Mouse (Mus musculus): ENCODE measurements at regions not wholly inside any gene's neighbourhood (a gene's known extent, or its start where the extent isn't known, plus 50 kb on each side); places are given as distances from the start of the nearest gene placed in this dataset.

- peak; percentile 15 for DNase-seq
Measured at GRCm38 (mm10) chr9:43628786-43629185, 115.0 kb upstream of the Nectin1 start.

DNA sequence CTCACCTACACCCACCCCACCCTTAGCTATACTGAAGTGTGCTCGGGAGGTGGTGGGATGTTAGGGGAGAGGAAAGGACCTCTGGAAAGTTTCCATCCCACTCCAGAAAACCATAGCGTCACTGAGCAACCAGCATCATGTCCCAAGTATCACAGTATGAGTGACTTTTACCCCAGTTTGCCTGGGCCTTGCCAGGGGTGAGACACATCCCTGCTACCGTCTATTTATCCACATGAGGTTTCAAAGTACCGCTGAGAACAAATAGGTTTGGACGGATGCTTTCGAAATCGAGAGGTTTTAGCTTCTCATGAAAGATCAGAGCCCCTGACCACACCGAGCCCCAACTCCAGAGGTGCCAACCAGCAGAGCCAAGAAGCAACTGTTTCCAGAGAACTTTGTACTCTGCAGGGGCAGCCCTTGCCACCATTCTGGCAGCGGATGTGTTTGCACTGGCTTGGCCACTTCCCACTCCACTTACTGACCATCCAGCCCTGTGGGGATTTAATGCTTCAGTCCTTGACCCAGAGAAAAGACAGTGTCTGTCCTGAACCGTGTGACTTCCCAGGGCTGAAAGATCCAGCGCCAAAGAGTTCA is 107.3 kb upstream of the Nectin1 start:
- DNase-seq = no peak

DNA sequence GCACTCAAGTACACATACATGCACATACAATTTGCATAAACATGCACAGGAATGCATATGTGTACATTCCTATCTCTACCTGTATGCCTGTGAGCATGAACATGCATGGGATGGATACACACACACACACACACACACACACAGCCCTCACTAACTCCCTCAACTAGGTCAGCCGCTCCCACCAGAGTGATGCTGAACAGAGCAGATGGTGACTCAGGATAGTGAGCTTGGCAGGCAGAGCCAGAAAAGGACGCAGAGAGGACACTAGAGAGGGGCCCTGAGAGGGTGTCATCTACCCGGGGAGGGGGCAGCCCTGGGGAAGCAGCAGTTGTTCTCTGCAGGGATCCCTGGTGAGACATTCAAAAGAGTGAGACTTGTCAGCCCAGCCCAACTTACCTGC is 85.6 kb upstream of the Nectin1 start:
- no peak for DNase-seq

- no peak for DNase-seq
Measured at GRCm38 (mm10) chr9:43659237-43659636, 84.5 kb upstream of the Nectin1 start.

DNA sequence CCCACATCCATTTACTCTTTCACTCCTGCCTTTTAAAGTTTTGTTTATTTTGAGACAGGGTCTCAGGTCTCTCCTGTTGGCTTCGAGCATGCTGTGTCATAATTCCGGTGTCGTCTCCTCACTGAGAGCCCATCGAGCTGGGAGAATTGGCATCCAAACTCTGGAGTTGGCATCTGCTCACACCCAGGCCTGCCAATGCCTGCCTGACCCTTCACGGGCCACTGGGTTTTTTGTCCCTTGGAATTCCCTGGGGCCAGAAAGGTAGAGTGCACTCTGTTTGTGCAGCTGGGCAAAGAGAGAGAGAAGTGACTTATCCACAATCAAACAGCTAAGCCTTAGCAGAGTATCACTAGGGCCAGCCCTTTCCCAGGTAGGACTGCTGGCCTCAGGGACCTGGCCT is 83.6 kb upstream of the Nectin1 start:
- no peak for DNase-seq

GRCm38 (mm10) chr9:43660896-43661563 is 82.8 kb upstream of the Nectin1 start:
- no peak for DNase-seq

DNA sequence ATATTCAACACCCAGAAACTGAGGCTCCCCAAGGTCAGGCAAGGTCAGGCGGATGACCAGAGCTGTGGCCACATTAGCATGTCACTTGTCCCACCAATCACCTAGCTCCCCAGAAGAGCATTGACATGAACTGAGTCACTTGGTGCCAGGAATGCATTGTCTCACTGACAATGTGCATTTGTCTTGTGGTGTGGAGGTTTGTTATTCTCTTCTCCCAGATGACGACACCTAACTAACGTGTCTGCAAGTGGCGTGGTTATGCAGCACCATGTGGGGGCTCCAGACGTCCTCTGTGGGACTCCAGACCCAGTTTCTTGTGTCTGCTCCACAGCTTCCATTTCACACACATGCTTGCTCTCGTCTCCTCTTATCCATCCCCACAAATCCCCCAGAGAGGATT is 82.1 kb upstream of the Nectin1 start:
- no peak for DNase-seq

- DNase-seq = no peak
Measured at GRCm38 (mm10) chr9:43667386-43667785, 76.4 kb upstream of the Nectin1 start.

- DNase-seq = no peak
Measured at GRCm38 (mm10) chr9:43667974-43668373, 75.8 kb upstream of the Nectin1 start.

DNA sequence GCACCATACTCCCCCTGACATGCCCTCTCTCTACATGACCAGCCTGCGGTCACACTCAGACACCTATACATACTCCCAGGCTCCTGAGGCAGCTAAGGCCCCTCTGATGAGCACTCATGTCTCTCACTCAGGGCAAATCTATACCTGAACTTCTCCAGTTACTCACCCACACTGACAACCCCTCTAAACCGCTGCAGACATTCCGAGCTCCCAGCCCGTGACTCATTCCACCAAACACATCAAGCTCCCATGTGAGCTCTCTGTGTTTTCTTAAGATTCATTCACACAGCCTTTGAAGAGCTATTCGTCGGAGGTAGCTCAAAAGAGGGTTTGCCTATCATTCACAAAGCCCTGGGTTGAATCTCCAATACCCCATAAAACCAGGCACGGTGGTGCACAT is 75.1 kb upstream of the Nectin1 start:
- DNase-seq = no peak

DNA sequence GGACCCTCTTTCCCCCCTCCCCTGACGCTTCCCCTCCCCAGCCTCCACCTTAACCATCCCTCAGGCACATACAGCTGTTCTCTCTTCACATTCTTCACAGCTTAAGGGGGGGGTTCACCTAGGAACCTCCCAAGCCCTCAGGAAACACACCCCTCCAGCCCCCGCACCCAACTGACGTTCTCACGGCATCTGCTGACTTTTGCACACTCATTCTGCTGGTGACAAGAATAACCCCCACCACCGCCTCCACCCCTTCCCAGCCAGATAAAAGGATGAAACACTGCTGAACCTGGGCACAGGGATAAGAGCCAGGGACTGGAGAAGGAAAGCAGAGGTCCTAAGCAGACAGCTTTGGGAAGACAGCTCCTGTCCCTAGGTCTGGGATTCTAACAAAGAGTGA is 73.2 kb upstream of the Nectin1 start:
- DNase-seq = no peak

DNA sequence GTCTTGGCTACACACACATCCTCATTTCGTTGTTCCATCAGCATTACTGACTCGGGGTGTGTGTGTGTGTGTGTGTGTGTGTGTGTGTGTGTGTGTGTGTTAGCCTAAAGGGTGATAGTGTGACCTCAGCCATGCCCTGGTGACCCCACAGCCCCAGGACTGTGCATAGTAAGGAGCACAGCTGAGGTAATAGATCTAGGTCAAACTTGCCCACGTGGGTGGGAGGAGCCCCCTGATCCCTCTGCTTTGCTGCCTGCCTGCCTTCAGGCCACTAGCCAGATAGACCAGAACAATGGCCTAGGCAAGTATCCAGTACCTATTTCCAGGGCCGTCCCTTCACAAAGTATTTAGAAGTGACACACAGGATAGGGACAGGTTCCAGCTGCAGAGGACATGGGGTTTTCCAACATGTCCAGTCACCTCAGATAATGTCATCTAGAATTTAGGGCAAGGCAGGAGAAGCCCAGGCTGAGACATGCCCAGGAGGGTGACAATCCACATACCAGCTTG is 70.6 kb upstream of the Nectin1 start:
- DNase-seq = no peak

GRCm38 (mm10) chr9:43674321-43674720 is 69.5 kb upstream of the Nectin1 start:
- DNase-seq = no peak

DNA sequence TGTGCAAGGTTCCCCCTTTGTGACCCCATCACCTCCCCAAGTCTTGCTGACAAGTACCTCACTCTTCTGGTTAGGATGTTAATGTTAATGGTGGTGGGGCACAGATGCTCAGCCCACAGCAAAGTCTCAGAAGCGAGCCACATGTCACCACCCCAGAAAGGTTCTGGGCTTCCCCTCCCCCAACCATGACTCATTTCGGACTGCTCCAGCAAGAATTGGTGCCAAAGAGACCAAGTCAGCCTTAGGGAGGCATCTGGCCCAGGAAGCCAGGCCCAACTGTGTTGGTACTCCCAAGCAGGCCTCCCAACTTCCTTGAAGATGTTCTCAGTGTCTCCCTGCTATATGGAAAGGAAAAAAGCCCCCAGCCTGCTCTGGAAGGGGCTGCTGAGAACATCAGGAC is 67.8 kb upstream of the Nectin1 start:
- DNase-seq = no peak

DNA sequence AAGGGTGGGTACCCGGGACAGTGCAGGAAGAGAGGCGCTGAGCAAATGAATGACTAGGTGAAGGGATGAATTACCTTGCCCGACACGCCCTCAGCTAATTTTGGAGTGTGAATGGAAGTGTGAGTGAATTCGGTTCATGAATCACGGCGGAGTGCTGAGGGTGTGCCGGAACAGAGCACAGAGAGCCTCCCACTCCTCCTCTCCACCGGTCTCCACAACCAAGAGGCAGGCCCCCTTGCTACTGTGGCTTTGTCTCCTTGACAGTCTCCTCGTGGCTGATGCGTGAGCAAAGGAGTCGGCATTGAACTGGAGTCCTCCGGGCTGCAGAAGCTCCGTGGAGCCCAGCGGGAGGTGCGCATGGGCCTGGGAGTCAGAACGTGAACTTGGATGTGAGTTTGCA is 64.5 kb upstream of the Nectin1 start:
- DNase-seq = no peak

GRCm38 (mm10) chr9:43681317-43681716 is 62.5 kb upstream of the Nectin1 start:
- no peak for DNase-seq

DNA sequence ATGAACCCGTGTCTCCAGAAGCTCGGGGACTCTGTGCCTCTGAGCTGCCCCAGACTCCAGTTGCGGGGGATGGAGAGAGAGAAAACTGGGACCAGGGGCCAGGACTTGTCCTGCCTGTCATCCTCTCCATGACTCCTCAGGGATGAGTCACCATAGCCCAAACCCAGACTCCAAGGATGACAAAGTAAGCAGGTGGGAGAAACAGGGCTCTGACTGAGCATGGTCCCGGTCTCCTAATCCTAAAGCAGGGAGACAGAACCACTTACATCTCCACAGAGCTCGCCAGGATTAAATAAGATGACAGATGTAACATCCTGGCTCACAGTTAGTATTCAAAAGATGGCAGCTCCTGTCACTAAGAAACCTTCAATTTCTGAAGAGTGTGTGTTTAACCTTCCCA is 61.7 kb upstream of the Nectin1 start:
- DNase-seq = no peak

DNA sequence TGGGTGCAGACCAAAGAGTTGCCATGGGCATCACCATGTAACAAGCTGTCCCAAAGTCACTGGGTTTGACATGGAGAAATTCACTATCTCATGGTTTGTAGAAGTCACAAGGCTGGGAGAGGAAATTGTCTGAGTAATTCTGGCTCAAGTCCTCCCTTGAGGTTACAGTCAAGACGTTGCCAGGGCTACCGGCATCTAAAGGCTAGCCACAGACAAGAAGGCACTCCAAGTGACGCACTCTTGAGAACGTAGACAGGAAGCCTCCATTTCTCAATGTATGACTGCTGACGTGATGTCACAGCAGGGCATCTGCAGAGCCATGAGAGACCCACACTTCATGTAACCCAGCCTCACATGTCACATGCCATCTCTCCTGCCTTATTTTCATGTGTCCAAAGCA is 59.2 kb upstream of the Nectin1 start:
- DNase-seq = no peak

DNA sequence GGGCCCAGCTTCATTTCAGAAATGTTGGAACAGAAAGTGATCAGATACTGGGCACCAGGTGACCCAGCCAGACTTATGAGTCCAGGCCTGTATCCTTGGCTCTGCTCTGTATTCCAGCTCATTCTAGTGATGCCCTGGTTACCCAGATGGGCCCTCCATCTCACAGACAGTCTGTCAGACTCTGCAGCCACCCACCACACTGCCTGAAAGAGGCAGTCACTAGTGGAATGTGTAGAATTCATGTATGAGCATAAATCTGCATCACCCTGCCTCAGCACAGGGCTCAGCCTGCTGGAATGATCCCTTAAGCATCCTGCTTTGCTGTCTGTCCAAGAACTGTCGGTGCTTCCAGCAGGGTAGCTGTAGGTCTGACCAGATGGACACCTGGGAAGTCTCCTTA is 51.8 kb upstream of the Nectin1 start:
- no peak for DNase-seq

GRCm38 (mm10) chr9:43692538-43692937 is 51.2 kb upstream of the Nectin1 start:
- no peak for DNase-seq

Data from thymus, postnatal 4 days (tissue).